Mouse (Mus musculus) erythroid progenitor cell, adult 5-6 weeks (primary cell): ENCODE results near the gene Arhgap28. TPM values are rescaled to one million over a fixed set of nuclear protein-coding genes. Genes with fewer than 3 reads are reported as not detected.

Source experiments
- ATAC-seq: replicated peaks from 2 replicates; pipeline ENCODE4 v1.8.0; 2016; ENCODE audit warnings: moderate number of reproducible peaks, mild to moderate bottlenecking, moderate TSS enrichment, inconsistent platforms; ENCODE audit not compliant: poor library complexity, low FRiP score, severe bottlenecking
- total RNA-seq, 2 experiments: library from RNA; stranded (forward) in 1 of 2; stranded (reverse) in 1 of 2; fragments of 150-400 nt in 1 of 2; fragments of 186-747, 209-891 nt in 1 of 2; gene quantifications; 2 replicates each; pipeline versions ENCODE4 v1.2.3 to v1.2.4; 2015 to 2017; ENCODE audit warnings: low replicate concordance in 2 of 2

The Arhgap28 gene
- total RNA-seq, 2 experiments from 2014 or later: not detected

GRCm38 (mm10) chr17:67945453-67945852 is 58.5 kb downstream of the Arhgap28 start:
- ATAC-seq: no peak

GRCm38 (mm10) chr17:67944256-67944655 is 59.7 kb downstream of the Arhgap28 start:
- ATAC-seq: no peak

GRCm38 (mm10) chr17:67941026-67941425 is 62.9 kb downstream of the Arhgap28 start:
- no peak for ATAC-seq

- ATAC-seq: no peak
Observed at GRCm38 (mm10) chr17:67937050-67937449, 66.9 kb downstream of the Arhgap28 start.

- ATAC-seq: no peak
Observed at GRCm38 (mm10) chr17:67935556-67935955, 68.4 kb downstream of the Arhgap28 start.

GRCm38 (mm10) chr17:67931396-67931795 is 72.5 kb downstream of the Arhgap28 start:
- no peak for ATAC-seq

GRCm38 (mm10) chr17:67930957-67931356 is 73.0 kb downstream of the Arhgap28 start:
- no peak for ATAC-seq

- ATAC-seq: no peak
Observed at GRCm38 (mm10) chr17:67930467-67930866, 73.5 kb downstream of the Arhgap28 start.

- no peak for ATAC-seq
Observed at GRCm38 (mm10) chr17:67928280-67928679, 75.6 kb downstream of the Arhgap28 start.

GRCm38 (mm10) chr17:67927864-67928263 is 76.1 kb downstream of the Arhgap28 start:
- ATAC-seq: no peak

- ATAC-seq: no peak
Observed at GRCm38 (mm10) chr17:67919959-67920358, 84.0 kb downstream of the Arhgap28 start.

GRCm38 (mm10) chr17:67918201-67918600 is 85.7 kb downstream of the Arhgap28 start:
- no peak for ATAC-seq

- ATAC-seq: no peak
Observed at GRCm38 (mm10) chr17:67916901-67917300, 87.0 kb downstream of the Arhgap28 start.

- no peak for ATAC-seq
Observed at GRCm38 (mm10) chr17:67912640-67913039, 91.3 kb downstream of the Arhgap28 start.

- ATAC-seq: no peak
Observed at GRCm38 (mm10) chr17:67912051-67912450, 91.9 kb downstream of the Arhgap28 start.

GRCm38 (mm10) chr17:67908537-67908936 is 95.4 kb downstream of the Arhgap28 start:
- ATAC-seq: no peak

GRCm38 (mm10) chr17:67908137-67908536 is 95.8 kb downstream of the Arhgap28 start:
- ATAC-seq: no peak

- no peak for ATAC-seq
Observed at GRCm38 (mm10) chr17:67907532-67908054, 96.3 kb downstream of the Arhgap28 start.

GRCm38 (mm10) chr17:67906236-67906635 is 97.7 kb downstream of the Arhgap28 start:
- ATAC-seq: no peak

GRCm38 (mm10) chr17:67904315-67904944 is 99.5 kb downstream of the Arhgap28 start:
- no peak for ATAC-seq

GRCm38 (mm10) chr17:67902847-67903246 is 101.1 kb downstream of the Arhgap28 start:
- ATAC-seq: no peak

- no peak for ATAC-seq
Observed at GRCm38 (mm10) chr17:67901161-67901560, 102.8 kb downstream of the Arhgap28 start.
